Mouse (Mus musculus): ENCODE measurements around the gene Rufy2. TPM values are rescaled to one million over a fixed set of nuclear protein-coding genes. Genes with fewer than 3 reads are reported as not detected.
A peak's percentile ranks its signal among the peaks of the same experiment; 100 is the strongest.

The Rufy2 gene
- total and polyA plus RNA-seq, 2 experiments, result 0.78 to 3.8 TPM

DNA sequence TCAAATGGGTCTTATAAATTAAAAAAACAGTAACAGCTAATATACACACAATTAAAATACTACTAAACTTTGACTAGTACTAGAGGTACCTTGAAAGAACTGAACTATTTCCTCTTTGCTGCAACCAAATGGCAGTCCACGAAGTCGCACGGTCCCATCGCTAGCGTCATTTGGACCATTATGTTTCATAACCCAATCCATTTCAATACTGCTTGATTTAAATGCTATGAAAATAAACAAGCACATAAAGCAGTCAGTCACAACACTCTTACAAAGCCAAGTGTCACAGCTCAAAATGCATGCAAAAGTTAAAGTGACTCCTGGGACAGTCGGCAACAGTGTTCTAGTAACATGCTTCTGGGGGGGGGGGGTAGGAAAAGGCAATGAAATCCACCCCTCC is 39.3 kb downstream of the Rufy2 start:
- DNase-seq (ENCODE audit: extremely low read depth, low read depth, low spot score), result no peak
- TF ChIP-seq CTCF (IDR thresholded peaks at IDR 0.05; ENCODE audit: low read depth, low read length), result no peak
- no peak for TF ChIP-seq POLR2A (IDR thresholded peaks at IDR 0.05; ENCODE audit: extremely low read depth, insufficient read depth, low read length)
- no peak overlapping the region for H3K27ac ChIP-seq (replicated peaks; ENCODE audit: insufficient read depth, low read depth, low read length)
- 92% methylated on average over 6 of the region's 6 CpGs for WGBS
- peaks cover 15% of the 10 kb centered on the region; the same call in 1 of the 2 replicates for H3K79me2 ChIP-seq (ENCODE audit: control insufficient read depth, insufficient read depth, low read length)
- no peak overlapping the region for H3K4me3 ChIP-seq (ENCODE audit: insufficient read depth, low read depth, low read length)
- no peak overlapping the region for H3K9ac ChIP-seq (ENCODE audit: low read depth, low read length)
- H3K36me3 ChIP-seq (ENCODE audit: control insufficient read depth, insufficient read depth, low read length), result peaks cover 31% of the 10 kb centered on the region
- peaks cover 7% of the 10 kb centered on the region for H3K4me1 ChIP-seq (ENCODE audit: control insufficient read depth, insufficient read depth, low read length)
- no peaks in the 10 kb centered on the region for H3K27me3 ChIP-seq (ENCODE audit: control insufficient read depth, insufficient read depth, low read length)

DNA sequence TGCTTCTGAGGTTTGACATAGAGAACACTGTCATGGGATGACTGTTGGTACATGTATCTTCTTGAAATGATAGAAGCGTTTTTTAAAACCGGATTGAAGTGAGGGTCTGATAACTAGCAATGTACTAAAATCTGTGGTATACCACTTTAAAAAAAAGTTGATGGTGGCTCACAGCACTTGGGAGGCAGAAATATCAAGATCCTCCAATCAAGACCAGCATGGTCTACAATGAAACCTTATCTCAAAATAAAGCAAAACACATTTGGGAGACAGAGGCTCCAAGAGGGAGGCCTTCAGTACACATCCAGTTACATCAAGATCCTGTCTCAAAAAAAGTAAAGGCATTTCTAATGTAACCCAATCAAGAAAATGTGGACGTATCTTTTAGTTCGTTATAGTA is 41.7 kb downstream of the Rufy2 start:
- H3K27ac ChIP-seq (replicated peaks; ENCODE audit: insufficient read depth, low read depth, low read length), result no peak overlapping the region
- H3K4me1 ChIP-seq (ENCODE audit: control insufficient read depth, insufficient read depth, low read length), result peaks cover 7% of the 10 kb centered on the region
- 33% methylated on average over 4 of the region's 4 CpGs for WGBS
- no peak overlapping the region for H3K4me3 ChIP-seq (ENCODE audit: insufficient read depth, low read depth, low read length)
- TF ChIP-seq CTCF (IDR thresholded peaks at IDR 0.05; ENCODE audit: low read depth, low read length), result no peak
- TF ChIP-seq POLR2A (IDR thresholded peaks at IDR 0.05; ENCODE audit: extremely low read depth, insufficient read depth, low read length), result no peak
- no peak for DNase-seq (ENCODE audit: extremely low read depth, low read depth, low spot score)
- no peak overlapping the region for H3K9ac ChIP-seq (ENCODE audit: low read depth, low read length)
- H3K36me3 ChIP-seq (ENCODE audit: control insufficient read depth, insufficient read depth, low read length), result peaks cover 13% of the 10 kb centered on the region
- H3K79me2 ChIP-seq (ENCODE audit: control insufficient read depth, insufficient read depth, low read length), result peaks cover 15% of the 10 kb centered on the region; the same call in 1 of the 2 replicates
- no peaks in the 10 kb centered on the region for H3K27me3 ChIP-seq (ENCODE audit: control insufficient read depth, insufficient read depth, low read length)

DNA sequence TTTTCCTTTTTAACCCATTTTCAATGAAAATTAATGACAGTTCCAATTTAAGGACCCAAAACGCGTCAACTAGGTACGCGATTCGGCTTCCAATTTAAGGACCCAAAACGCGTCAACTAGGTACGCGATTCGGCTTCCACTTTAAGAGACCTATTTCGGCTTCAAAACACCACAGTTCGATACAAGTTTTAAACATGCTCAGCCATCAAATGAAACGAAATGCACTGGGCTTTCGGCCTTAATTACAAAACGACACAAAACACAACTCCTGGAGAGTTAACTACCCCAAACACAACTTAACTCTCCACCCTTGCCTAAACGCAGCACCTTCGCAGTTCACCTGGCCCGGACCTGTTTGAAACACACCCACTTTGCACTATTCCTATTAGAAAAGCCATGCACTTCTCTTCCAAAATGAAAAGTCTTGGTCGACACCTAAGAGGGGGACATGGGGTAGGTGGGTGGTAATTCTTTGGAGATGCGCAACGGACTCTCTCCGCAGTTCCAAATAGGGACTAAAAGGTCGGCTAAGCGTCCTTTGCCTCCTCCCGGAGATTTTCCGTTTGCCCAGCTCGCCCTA is 42.6 kb downstream of the Rufy2 start:
- peaks cover 7% of the 10 kb centered on the region for H3K4me1 ChIP-seq (ENCODE audit: control insufficient read depth, insufficient read depth, low read length)
- peak overlapping the region; percentile 96 for H3K27ac ChIP-seq (replicated peaks; ENCODE audit: insufficient read depth, low read depth, low read length)
- no peaks in the 10 kb centered on the region for H3K27me3 ChIP-seq (ENCODE audit: control insufficient read depth, insufficient read depth, low read length)
- H3K9ac ChIP-seq (ENCODE audit: low read depth, low read length), result peak overlapping the region; percentile 97
- H3K36me3 ChIP-seq (ENCODE audit: control insufficient read depth, insufficient read depth, low read length), result peaks cover 7% of the 10 kb centered on the region
- peak; percentile 59 for DNase-seq (ENCODE audit: extremely low read depth, low read depth, low spot score)
- H3K4me3 ChIP-seq (ENCODE audit: insufficient read depth, low read depth, low read length), result peak overlapping the region; percentile 90
- WGBS, result under 1% methylated on average over 27 of the region's 27 CpGs
- TF ChIP-seq CTCF (IDR thresholded peaks at IDR 0.05; ENCODE audit: low read depth, low read length) (no peak), POLR2A (IDR thresholded peaks at IDR 0.05; ENCODE audit: extremely low read depth, insufficient read depth, low read length) (no peak)
- H3K79me2 ChIP-seq (ENCODE audit: control insufficient read depth, insufficient read depth, low read length), result peaks cover 15% of the 10 kb centered on the region; the same call in 1 of the 2 replicates

DNA sequence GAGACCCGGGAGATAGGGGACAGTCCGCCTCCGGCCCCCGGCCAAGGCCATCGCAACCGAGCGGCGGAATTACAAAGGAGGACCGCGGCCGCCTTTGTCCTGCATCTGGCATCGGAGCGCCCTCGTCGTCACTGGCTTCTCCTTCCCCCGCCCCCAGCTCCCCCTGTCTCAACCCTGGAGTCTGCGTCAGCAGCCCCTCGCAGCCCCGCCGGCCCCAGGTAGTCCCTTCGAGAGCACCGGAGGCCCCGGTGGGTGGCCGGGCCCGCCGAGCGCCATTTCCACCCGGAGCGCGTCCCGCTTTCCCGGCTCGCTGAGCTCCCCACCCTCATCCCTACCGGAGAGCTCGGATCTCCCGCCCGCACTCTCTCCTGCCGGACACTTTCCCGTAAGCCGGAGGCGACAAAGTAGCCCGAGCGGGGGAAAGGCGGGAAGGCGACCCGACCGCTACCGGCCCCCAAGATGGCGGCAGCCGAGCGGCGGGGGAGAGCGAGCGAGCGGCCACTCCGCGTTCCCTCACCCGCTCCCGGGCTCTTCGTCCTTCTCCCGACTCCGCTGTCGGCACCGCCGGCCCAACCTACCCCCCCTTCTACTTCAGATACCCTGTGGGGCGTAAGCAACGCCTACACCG is 43.2 kb downstream of the Rufy2 start:
- H3K9ac ChIP-seq (ENCODE audit: low read depth, low read length), result peak overlapping the region; percentile 97
- WGBS, result under 1% methylated on average over 68 of the region's 68 CpGs
- TF ChIP-seq POLR2A (IDR thresholded peaks at IDR 0.05; ENCODE audit: extremely low read depth, insufficient read depth, low read length) (no peak), CTCF (IDR thresholded peaks at IDR 0.05; ENCODE audit: low read depth, low read length) (no peak)
- H3K27me3 ChIP-seq (ENCODE audit: control insufficient read depth, insufficient read depth, low read length), result no peaks in the 10 kb centered on the region
- H3K27ac ChIP-seq (replicated peaks; ENCODE audit: insufficient read depth, low read depth, low read length), result peak overlapping the region; percentile 96
- H3K4me1 ChIP-seq (ENCODE audit: control insufficient read depth, insufficient read depth, low read length), result peaks cover 7% of the 10 kb centered on the region
- H3K79me2 ChIP-seq (ENCODE audit: control insufficient read depth, insufficient read depth, low read length), result peaks cover 15% of the 10 kb centered on the region; the same call in 1 of the 2 replicates
- no peak for DNase-seq (ENCODE audit: extremely low read depth, low read depth, low spot score)
- H3K4me3 ChIP-seq (ENCODE audit: insufficient read depth, low read depth, low read length), result peak overlapping the region; percentile 90
- 0 out of 2 replicates have a peak, but pooled peaks cover 2% of the 10 kb centered on the region for H3K36me3 ChIP-seq (ENCODE audit: control insufficient read depth, insufficient read depth, low read length)

DNA sequence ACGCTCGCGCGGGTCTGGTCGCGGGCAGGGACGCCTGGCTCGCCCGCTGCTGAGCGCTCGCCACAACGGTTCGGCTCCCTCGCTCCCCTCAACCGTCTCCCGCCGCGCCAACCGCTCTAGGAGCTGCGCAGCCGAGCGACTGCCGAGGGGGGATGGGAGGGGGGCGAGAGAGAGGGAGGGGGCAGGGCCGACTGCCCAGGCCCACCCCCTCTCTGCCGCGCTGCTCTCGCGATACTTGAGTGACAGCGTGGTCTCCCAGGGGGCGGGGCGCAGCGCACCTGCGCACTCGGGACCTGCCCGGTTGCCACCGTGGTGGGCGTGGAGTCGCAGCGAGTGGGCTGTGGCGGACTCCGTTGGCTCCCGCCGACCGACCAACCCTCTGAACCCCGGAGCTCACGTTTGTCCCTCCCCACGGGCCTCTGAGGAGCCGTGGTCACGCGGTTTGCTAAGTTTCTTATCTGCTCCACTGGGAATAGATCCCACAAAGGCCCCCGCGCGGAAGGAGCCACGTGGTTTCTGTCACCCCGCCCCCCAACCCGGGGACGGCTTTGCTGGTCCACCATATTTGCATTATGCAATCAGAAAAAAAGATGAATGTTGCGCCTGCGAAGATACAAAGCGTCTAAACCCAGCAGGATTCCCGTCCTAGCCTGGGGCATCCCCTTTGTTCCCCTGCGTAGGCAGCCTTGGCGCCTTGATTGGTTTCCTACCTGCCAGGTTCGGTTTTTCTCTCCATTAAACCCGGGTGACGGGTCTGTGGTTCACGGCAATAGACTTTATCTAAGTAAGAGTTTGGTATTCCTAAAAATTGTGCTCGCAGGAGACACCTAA is 43.9 kb downstream of the Rufy2 start, which contains the start of the genes Hnrnph3 and Pbld2:
Gene Hnrnph3, minus strand, starts transcription at position 469 of the 831 bp plus-strand sequence.
Gene Pbld2, plus strand, starts transcription at position 567 of the 831 bp plus-strand sequence.
- WGBS, result under 1% methylated on average over 68 of the region's 69 CpGs
- peak; percentile 93 for DNase-seq (ENCODE audit: extremely low read depth, low read depth, low spot score)
- peak within 1 kb of the TSS; percentile 97 for H3K9ac ChIP-seq (ENCODE audit: low read depth, low read length)
- no peaks in the 10 kb centered on the region for H3K36me3 ChIP-seq (ENCODE audit: control insufficient read depth, insufficient read depth, low read length)
- H3K4me3 ChIP-seq (ENCODE audit: insufficient read depth, low read depth, low read length), result peak within 1 kb of the TSS; percentile 90
- TF ChIP-seq POLR2A (IDR thresholded peaks at IDR 0.05; ENCODE audit: extremely low read depth, insufficient read depth, low read length) (peak; percentile 88), CTCF (IDR thresholded peaks at IDR 0.05; ENCODE audit: low read depth, low read length) (no peak)
- H3K4me1 ChIP-seq (ENCODE audit: control insufficient read depth, insufficient read depth, low read length), result peaks cover 7% of the 10 kb centered on the region
- H3K79me2 ChIP-seq (ENCODE audit: control insufficient read depth, insufficient read depth, low read length), result peaks cover 12% of the 10 kb centered on the region; the same call in 1 of the 2 replicates
- H3K27ac ChIP-seq (replicated peaks; ENCODE audit: insufficient read depth, low read depth, low read length), result peak within 1 kb of the TSS; percentile 96
- no peaks in the 10 kb centered on the region for H3K27me3 ChIP-seq (ENCODE audit: control insufficient read depth, insufficient read depth, low read length)
